Mouse (Mus musculus) heart, postnatal 0 days (tissue): ENCODE measurements around the gene Fam185a. TPM values are rescaled to one million over a fixed set of nuclear protein-coding genes. Genes with fewer than 3 reads are reported as not detected.

Experiments
- ATAC-seq: fragments of 200-750 bp; cut with Nextera tagmentation; 2 replicates; pipeline ENCODE4 v1.8.0; 2017; ENCODE audit warnings: low read depth, moderate number of reproducible peaks, moderate library complexity; ENCODE audit not compliant: insufficient read depth
- DNase-seq: peaks from one replicate; pipeline ENCODE4 v3.0.0-alpha.2; 2016; ENCODE audit warnings: low spot score
- H3K27ac ChIP-seq: fragments of 300-500 bp; sonication (generic); 2 replicates; pipeline ENCODE4 v1.5.1; 2014; ENCODE audit warnings: low read depth, mild to moderate bottlenecking
- H3K27me3 ChIP-seq: fragments of 300-500 bp; sonication (generic); 2 replicates; pipeline ENCODE4 v1.6.1; 2014; ENCODE audit warnings: low read length, mixed read lengths; ENCODE audit not compliant: control insufficient read depth, insufficient read depth
- H3K36me3 ChIP-seq: fragments of 300-500 bp; sonication (generic); replicated peaks from 2 replicates; pipeline ENCODE4 v1.6.1; 2014; ENCODE audit warnings: low read length, mixed read lengths; ENCODE audit not compliant: control insufficient read depth, insufficient read depth
- H3K4me1 ChIP-seq: fragments of 300-500 bp; sonication (generic); 2 replicates; pipeline ENCODE4 v1.6.1; 2014; ENCODE audit warnings: antibody characterized with exemption; ENCODE audit not compliant: control insufficient read depth, insufficient read depth
- H3K4me2 ChIP-seq: fragments of 300-500 bp; sonication (generic); 2 replicates; pipeline ENCODE4 v1.6.1; 2014; ENCODE audit warnings: low read depth, mild to moderate bottlenecking, low read length, moderate library complexity
- H3K4me3 ChIP-seq: fragments of 300-500 bp; sonication (generic); 2 replicates; pipeline ENCODE4 v1.5.1; 2014; ENCODE audit warnings: low read depth, low read length
- H3K9ac ChIP-seq: fragments of 300-500 bp; sonication (generic); replicated peaks from 2 replicates; pipeline ENCODE4 v1.6.1; 2014; ENCODE audit warnings: low read depth, low read length, mixed read lengths
- H3K9me3 ChIP-seq: fragments of 300-500 bp; sonication (generic); replicated peaks from 2 replicates; pipeline ENCODE4 v1.6.1; 2016; ENCODE audit warnings: low read length; ENCODE audit not compliant: control insufficient read depth
- CTCF ChIP-seq: IDR thresholded peaks from 2 replicates; pipeline ENCODE4 v1.5.1; 2016; ENCODE audit warnings: antibody characterized with exemption, control low read depth, low read depth
- EP300 ChIP-seq: IDR thresholded peaks from 2 replicates; pipeline ENCODE4 v1.6.1; 2016; ENCODE audit warnings: antibody characterized with exemption, low read depth
- WGBS: fragments of 180-500 bp; shearing (Covaris S2); extraction: QIAGEN DNeasy Blood & Tissue Kit; methylation state at CpG from one replicate; pipeline ENCODE4 v1.1.7; 2014; 5-methylcytosine and 5-hydroxymethylcytosine counted together
- polyA plus RNA-seq: library from polyadenylated mRNA; unstranded; fragments of >200 nt; fragmentation: Nextera tagmentation; extraction: Ambion mirVana; gene quantifications from 2 replicates; pipeline ENCODE4 v1.2.1, GENCODE M21; 2015
- total RNA-seq: library from RNA; depleted of rRNA; stranded (reverse); fragments of >200 nt; gene quantifications from 2 replicates; pipeline ENCODE4 v1.2.3, GENCODE M21; 2014; ENCODE audit warnings: low replicate concordance

Fam185a gene
- total and polyA plus RNA-seq, 2 experiments from 2014 or later = 6.9 to 23.4 TPM

- Histone ChIP-seq H3K27me3 (no peaks in the 10 kb centered on the region), H3K36me3 (no peaks in the 10 kb centered on the region), H3K4me3 (no peak overlapping the region), H3K27ac (no peak overlapping the region), H3K4me2 (no peak overlapping the region), H3K9ac (no peak overlapping the region), H3K9me3 (no peaks in the 10 kb centered on the region), H3K4me1 (peaks cover 8% of the 10 kb centered on the region)
- DNase-seq (no peak), ATAC-seq (no peak)
- TF ChIP-seq CTCF (no peak), EP300 (no peak)
- WGBS = 77% methylated on average over 3 of the region's 3 CpGs
These were observed 63.0 kb downstream of the Fam185a start for GRCm38 (mm10) chr5:21487716-21488115.

GRCm38 (mm10) chr5:21488506-21488905, 63.7 kb downstream of the Fam185a start:
- Histone ChIP-seq H3K27me3 (no peaks in the 10 kb centered on the region), H3K4me2 (no peak overlapping the region), H3K27ac (peak overlapping the region; percentile 59), H3K9ac (no peak overlapping the region), H3K9me3 (no peaks in the 10 kb centered on the region), H3K36me3 (no peaks in the 10 kb centered on the region), H3K4me1 (peaks cover 8% of the 10 kb centered on the region), H3K4me3 (no peak overlapping the region)
- TF ChIP-seq CTCF (no peak), EP300 (no peak)
- ATAC-seq = peak; percentile 58; the same call in 1 of the 2 replicates
- 55% methylated on average over 5 of the region's 5 CpGs for WGBS
- peak; percentile 11 for DNase-seq

- H3K4me2 ChIP-seq = no peak overlapping the region
- no peak overlapping the region for H3K4me3 ChIP-seq
- H3K36me3 ChIP-seq = no peaks in the 10 kb centered on the region
- H3K9me3 ChIP-seq = no peaks in the 10 kb centered on the region
- peaks cover 8% of the 10 kb centered on the region for H3K4me1 ChIP-seq
- no peak for TF ChIP-seq EP300
- peak overlapping the region; percentile 59 for H3K27ac ChIP-seq
- DNase-seq = no peak
- H3K9ac ChIP-seq = no peak overlapping the region
- 64% methylated on average over 4 of the region's 4 CpGs for WGBS
- H3K27me3 ChIP-seq = no peaks in the 10 kb centered on the region
- ATAC-seq = no peak
These were observed 64.4 kb downstream of the Fam185a start for GRCm38 (mm10) chr5:21489135-21489534.

- TF ChIP-seq CTCF (no peak), EP300 (no peak)
- 67% methylated on average over 2 of the region's 2 CpGs for WGBS
These were observed 66.7 kb downstream of the Fam185a start for GRCm38 (mm10) chr5:21491469-21491868.

GRCm38 (mm10) chr5:21492213-21492612, 67.5 kb downstream of the Fam185a start:
- Histone ChIP-seq H3K27me3 (no peaks in the 10 kb centered on the region), H3K9ac (no peak overlapping the region), H3K4me1 (peaks cover 14% of the 10 kb centered on the region), H3K36me3 (no peaks in the 10 kb centered on the region), H3K27ac (no peak overlapping the region), H3K9me3 (no peaks in the 10 kb centered on the region), H3K4me2 (no peak overlapping the region), H3K4me3 (no peak overlapping the region)
- WGBS = 77% methylated on average over 3 of the region's 3 CpGs
- DNase-seq (no peak), ATAC-seq (no peak)
- no peak for TF ChIP-seq EP300
- TF ChIP-seq CTCF = no peak

More at GRCm38 (mm10) chr5:21491469-21491868, 66.7 kb downstream of the Fam185a start:
- H3K4me2 ChIP-seq = no peak overlapping the region
- H3K4me3 ChIP-seq = no peak overlapping the region
- no peak overlapping the region for H3K9ac ChIP-seq
- DNase-seq (no peak), ATAC-seq (no peak)
- no peak overlapping the region for H3K27ac ChIP-seq
- no peaks in the 10 kb centered on the region for H3K9me3 ChIP-seq
- H3K36me3 ChIP-seq = no peaks in the 10 kb centered on the region
- H3K4me1 ChIP-seq = peaks cover 14% of the 10 kb centered on the region
- no peaks in the 10 kb centered on the region for H3K27me3 ChIP-seq

- WGBS = 80% methylated on average over 8 of the region's 8 CpGs
These were observed 68.7 kb downstream of the Fam185a start for GRCm38 (mm10) chr5:21493294-21493999.

More at GRCm38 (mm10) chr5:21493294-21493999, 68.7 kb downstream of the Fam185a start:
- DNase-seq (no peak), ATAC-seq (no peak)
- H3K4me1 ChIP-seq = peaks cover 13% of the 10 kb centered on the region
- TF ChIP-seq CTCF (no peak), EP300 (no peak)
- no peak overlapping the region for H3K4me3 ChIP-seq
- H3K4me2 ChIP-seq = no peak overlapping the region
- no peaks in the 10 kb centered on the region for H3K9me3 ChIP-seq
- no peaks in the 10 kb centered on the region for H3K36me3 ChIP-seq
- H3K27me3 ChIP-seq = no peaks in the 10 kb centered on the region
- H3K9ac ChIP-seq = no peak overlapping the region
- H3K27ac ChIP-seq = no peak overlapping the region
